Mouse (Mus musculus): ENCODE measurements around the gene Nudt7. TPM values are rescaled to one million over a fixed set of nuclear protein-coding genes. Genes with fewer than 3 reads are reported as not detected.

Nudt7 gene
- polyA plus RNA-seq, 1 experiment from 2014 or later, result 24.8 TPM

- Histone ChIP-seq H3K36me3 (ENCODE audit: control insufficient read depth, insufficient read depth, low read length) (no peaks in the 10 kb centered on the region), H3K27ac (ENCODE audit: low read depth, low read length) (no peak overlapping the region), H3K4me1 (ENCODE audit: control insufficient read depth, insufficient read depth, low read length) (peaks cover 9% of the 10 kb centered on the region; the same call in 1 of the 2 replicates), H3K27me3 (ENCODE audit: control insufficient read depth, insufficient read depth, low read length) (no peaks in the 10 kb centered on the region), H3K9me3 (replicated peaks; ENCODE audit: control insufficient read depth, low read length) (no peaks in the 10 kb centered on the region), H3K9ac (ENCODE audit: low read depth, low read length) (no peak overlapping the region; the same call in 1 of the 2 replicates), H3K4me3 (ENCODE audit: low read depth, low read length) (peak overlapping the region; percentile 66), H3K4me2 (peak overlapping the region; percentile 86)
- no peak for ATAC-seq (replicated peaks; ENCODE audit: insufficient number of reproducible peaks, low FRiP score, low TSS enrichment)
- 23% methylated on average over 14 of the region's 14 CpGs for WGBS (ENCODE audit: insufficient replicate concordance)
These were observed 277 bp upstream of the Nudt7 start for GRCm38 (mm10) chr8:114133050-114133509.

DNA sequence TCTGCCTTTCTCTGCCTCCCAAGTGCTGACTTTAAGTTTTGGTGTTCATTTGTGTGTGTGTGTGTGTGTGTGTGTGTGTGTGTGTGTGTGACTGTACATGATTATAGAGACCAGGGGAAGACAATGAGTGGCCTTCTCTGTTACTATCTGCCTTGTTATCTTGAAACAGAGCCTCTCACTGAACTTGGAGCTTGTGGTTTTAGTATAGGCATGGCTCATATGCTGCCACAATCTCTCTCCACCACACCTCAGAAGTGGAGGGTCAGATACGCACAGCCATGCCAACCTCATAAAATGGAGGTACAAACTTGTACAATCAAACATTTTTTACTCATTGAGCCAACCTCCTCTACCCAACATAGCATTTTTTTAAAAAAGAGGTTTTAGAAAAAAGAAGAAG, 3.4 kb downstream of the Nudt7 start:
- H3K9me3 ChIP-seq (replicated peaks; ENCODE audit: control insufficient read depth, low read length), result no peaks in the 10 kb centered on the region
- peaks cover 9% of the 10 kb centered on the region; the same call in 1 of the 2 replicates for H3K4me1 ChIP-seq (ENCODE audit: control insufficient read depth, insufficient read depth, low read length)
- 89% methylated on average over 1 of the region's 1 CpGs for WGBS (ENCODE audit: insufficient replicate concordance)
- H3K27ac ChIP-seq (ENCODE audit: low read depth, low read length), result no peak overlapping the region
- no peak overlapping the region for H3K4me3 ChIP-seq (ENCODE audit: low read depth, low read length)
- no peak overlapping the region for H3K9ac ChIP-seq (ENCODE audit: low read depth, low read length)
- H3K36me3 ChIP-seq (ENCODE audit: control insufficient read depth, insufficient read depth, low read length), result no peaks in the 10 kb centered on the region
- no peaks in the 10 kb centered on the region for H3K27me3 ChIP-seq (ENCODE audit: control insufficient read depth, insufficient read depth, low read length)
- no peak overlapping the region for H3K4me2 ChIP-seq
- no peak for ATAC-seq (replicated peaks; ENCODE audit: insufficient number of reproducible peaks, low FRiP score, low TSS enrichment)

- H3K27me3 ChIP-seq (ENCODE audit: control insufficient read depth, insufficient read depth, low read length), result no peaks in the 10 kb centered on the region
These were observed 3.8 kb downstream of the Nudt7 start for GRCm38 (mm10) chr8:114137181-114137580.

DNA sequence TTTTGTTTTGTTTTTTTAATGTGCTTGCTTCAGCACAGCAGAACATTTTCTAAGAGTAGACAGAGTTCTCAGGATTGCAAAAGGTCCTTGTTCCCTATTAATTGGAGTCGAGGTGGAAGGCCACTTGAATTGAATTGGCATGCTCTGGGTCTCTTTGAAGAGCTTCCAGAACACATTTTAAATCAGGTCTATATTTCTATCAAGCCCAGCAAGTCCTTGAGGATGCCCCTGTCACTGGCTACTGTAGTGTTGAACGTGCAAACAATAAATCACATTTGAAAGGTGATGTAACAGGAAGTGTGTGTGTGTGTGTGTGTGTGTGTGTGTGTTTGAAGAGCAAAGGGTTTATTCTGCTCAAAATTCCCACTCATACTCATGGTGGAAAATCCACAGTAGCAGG, 7.1 kb downstream of the Nudt7 start:
- no peak overlapping the region for H3K4me2 ChIP-seq
- H3K9me3 ChIP-seq (replicated peaks; ENCODE audit: control insufficient read depth, low read length), result no peaks in the 10 kb centered on the region
- no peak for ATAC-seq (replicated peaks; ENCODE audit: insufficient number of reproducible peaks, low FRiP score, low TSS enrichment)
- H3K4me1 ChIP-seq (ENCODE audit: control insufficient read depth, insufficient read depth, low read length), result 0 out of 2 replicates have a peak, but pooled peaks cover 3% of the 10 kb centered on the region
- no peaks in the 10 kb centered on the region for H3K36me3 ChIP-seq (ENCODE audit: control insufficient read depth, insufficient read depth, low read length)
- no peak overlapping the region for H3K9ac ChIP-seq (ENCODE audit: low read depth, low read length)
- no peak overlapping the region for H3K4me3 ChIP-seq (ENCODE audit: low read depth, low read length)
- H3K27ac ChIP-seq (ENCODE audit: low read depth, low read length), result no peak overlapping the region
- no peaks in the 10 kb centered on the region for H3K27me3 ChIP-seq (ENCODE audit: control insufficient read depth, insufficient read depth, low read length)
- WGBS (ENCODE audit: insufficient replicate concordance), result 78% methylated on average over 2 of the region's 2 CpGs

More at GRCm38 (mm10) chr8:114137181-114137580, 3.8 kb downstream of the Nudt7 start:
- Histone ChIP-seq H3K9ac (ENCODE audit: low read depth, low read length) (no peak overlapping the region), H3K27ac (ENCODE audit: low read depth, low read length) (no peak overlapping the region), H3K4me2 (no peak overlapping the region), H3K4me3 (ENCODE audit: low read depth, low read length) (no peak overlapping the region), H3K36me3 (ENCODE audit: control insufficient read depth, insufficient read depth, low read length) (no peaks in the 10 kb centered on the region), H3K9me3 (replicated peaks; ENCODE audit: control insufficient read depth, low read length) (no peaks in the 10 kb centered on the region), H3K4me1 (ENCODE audit: control insufficient read depth, insufficient read depth, low read length) (peaks cover 9% of the 10 kb centered on the region; the same call in 1 of the 2 replicates)
- WGBS (ENCODE audit: insufficient replicate concordance), result 62% methylated on average over 5 of the region's 5 CpGs
- ATAC-seq (replicated peaks; ENCODE audit: insufficient number of reproducible peaks, low FRiP score, low TSS enrichment), result no peak

- Histone ChIP-seq H3K9ac (ENCODE audit: low read depth, low read length) (no peak overlapping the region), H3K4me1 (ENCODE audit: control insufficient read depth, insufficient read depth, low read length) (0 out of 2 replicates have a peak, but pooled peaks cover 2% of the 10 kb centered on the region), H3K27me3 (ENCODE audit: control insufficient read depth, insufficient read depth, low read length) (no peaks in the 10 kb centered on the region), H3K4me2 (no peak overlapping the region), H3K27ac (ENCODE audit: low read depth, low read length) (no peak overlapping the region), H3K36me3 (ENCODE audit: control insufficient read depth, insufficient read depth, low read length) (no peaks in the 10 kb centered on the region), H3K9me3 (replicated peaks; ENCODE audit: control insufficient read depth, low read length) (no peaks in the 10 kb centered on the region), H3K4me3 (ENCODE audit: low read depth, low read length) (no peak overlapping the region)
- no peak for ATAC-seq (replicated peaks; ENCODE audit: insufficient number of reproducible peaks, low FRiP score, low TSS enrichment)
These were observed 8.8 kb downstream of the Nudt7 start for GRCm38 (mm10) chr8:114142199-114142598.

DNA sequence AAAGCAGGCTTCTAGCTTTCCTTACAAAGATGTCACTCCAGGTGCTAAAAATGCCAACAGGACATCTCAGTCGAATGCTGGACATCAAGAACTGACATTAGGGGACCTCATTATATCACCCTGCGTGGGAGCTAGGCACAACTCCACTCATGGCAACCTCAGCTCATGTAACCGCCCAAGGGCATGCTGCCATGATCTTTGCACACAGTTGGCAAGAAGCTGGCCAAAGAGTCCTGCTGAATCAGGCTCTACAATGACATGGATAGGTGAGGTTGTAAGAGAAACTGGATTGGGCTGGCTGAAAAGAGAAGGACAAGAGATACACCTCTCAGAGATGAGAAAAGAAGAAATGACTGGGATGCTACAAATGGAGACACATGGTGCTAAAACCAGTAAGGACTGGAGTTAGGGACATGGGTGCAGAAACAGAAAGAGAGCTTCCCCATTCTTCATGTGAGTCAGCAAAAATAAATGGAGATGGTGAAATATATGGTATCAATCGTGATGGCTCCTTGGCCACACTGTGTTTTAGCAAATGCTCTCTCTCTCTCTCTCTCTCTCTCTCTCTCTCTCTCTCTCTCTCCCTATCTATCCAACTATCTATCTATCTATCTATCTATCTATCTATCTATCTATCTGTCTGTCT, 10.4 kb downstream of the Nudt7 start:
- Histone ChIP-seq H3K9ac (ENCODE audit: low read depth, low read length) (no peak overlapping the region), H3K4me3 (ENCODE audit: low read depth, low read length) (no peak overlapping the region), H3K27ac (ENCODE audit: low read depth, low read length) (no peak overlapping the region), H3K4me1 (ENCODE audit: control insufficient read depth, insufficient read depth, low read length) (no peaks in the 10 kb centered on the region), H3K27me3 (ENCODE audit: control insufficient read depth, insufficient read depth, low read length) (no peaks in the 10 kb centered on the region), H3K4me2 (no peak overlapping the region), H3K36me3 (ENCODE audit: control insufficient read depth, insufficient read depth, low read length) (0 out of 2 replicates have a peak, but pooled peaks cover 5% of the 10 kb centered on the region), H3K9me3 (replicated peaks; ENCODE audit: control insufficient read depth, low read length) (no peaks in the 10 kb centered on the region)
- 86% methylated on average over 4 of the region's 4 CpGs for WGBS (ENCODE audit: insufficient replicate concordance)
- ATAC-seq (replicated peaks; ENCODE audit: insufficient number of reproducible peaks, low FRiP score, low TSS enrichment), result no peak

GRCm38 (mm10) chr8:114153311-114154045, 20.1 kb downstream of the Nudt7 start:
- 80% methylated on average over 6 of the region's 6 CpGs for WGBS (ENCODE audit: insufficient replicate concordance)

DNA sequence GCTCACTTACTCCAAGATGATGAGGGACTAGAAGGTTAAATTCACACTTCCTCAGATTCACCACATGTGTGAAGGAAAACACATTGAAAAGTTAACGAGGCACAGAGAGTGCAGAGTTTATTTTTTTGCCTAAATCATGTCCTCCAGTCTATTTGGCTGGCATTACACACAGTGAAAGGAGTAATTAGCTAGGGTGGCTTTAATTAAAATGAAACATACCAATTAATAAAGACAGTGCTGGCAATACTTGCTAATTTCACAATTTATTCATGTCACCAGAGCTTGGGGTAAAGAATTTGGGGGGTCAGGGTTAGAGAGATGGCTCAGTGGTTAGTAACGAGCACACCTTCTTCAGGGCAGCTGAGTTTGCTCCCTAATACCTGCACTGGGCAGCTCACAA, 25.2 kb downstream of the Nudt7 start:
- H3K27me3 ChIP-seq (ENCODE audit: control insufficient read depth, insufficient read depth, low read length), result no peaks in the 10 kb centered on the region
- no peaks in the 10 kb centered on the region for H3K9me3 ChIP-seq (replicated peaks; ENCODE audit: control insufficient read depth, low read length)
- no peaks in the 10 kb centered on the region for H3K36me3 ChIP-seq (ENCODE audit: control insufficient read depth, insufficient read depth, low read length)
- H3K4me1 ChIP-seq (ENCODE audit: control insufficient read depth, insufficient read depth, low read length), result no peaks in the 10 kb centered on the region
- no peak overlapping the region for H3K4me2 ChIP-seq
- H3K27ac ChIP-seq (ENCODE audit: low read depth, low read length), result no peak overlapping the region
- no peak overlapping the region for H3K4me3 ChIP-seq (ENCODE audit: low read depth, low read length)
- no peak overlapping the region for H3K9ac ChIP-seq (ENCODE audit: low read depth, low read length)
- WGBS (ENCODE audit: insufficient replicate concordance), result 58% methylated on average over 2 of the region's 2 CpGs
- no peak for ATAC-seq (replicated peaks; ENCODE audit: insufficient number of reproducible peaks, low FRiP score, low TSS enrichment)

More at GRCm38 (mm10) chr8:114153311-114154045, 20.1 kb downstream of the Nudt7 start:
- Histone ChIP-seq H3K36me3 (ENCODE audit: control insufficient read depth, insufficient read depth, low read length) (no peaks in the 10 kb centered on the region), H3K4me1 (ENCODE audit: control insufficient read depth, insufficient read depth, low read length) (no peaks in the 10 kb centered on the region), H3K9me3 (replicated peaks; ENCODE audit: control insufficient read depth, low read length) (no peaks in the 10 kb centered on the region), H3K9ac (ENCODE audit: low read depth, low read length) (no peak overlapping the region), H3K27me3 (ENCODE audit: control insufficient read depth, insufficient read depth, low read length) (no peaks in the 10 kb centered on the region), H3K4me2 (no peak overlapping the region), H3K4me3 (ENCODE audit: low read depth, low read length) (no peak overlapping the region), H3K27ac (ENCODE audit: low read depth, low read length) (no peak overlapping the region)
- no peak for ATAC-seq (replicated peaks; ENCODE audit: insufficient number of reproducible peaks, low FRiP score, low TSS enrichment)

Data from heart, embryonic 11.5 days (tissue).